Mouse (Mus musculus): ENCODE measurements around the gene Sv2b.
"Not testable (repeated sequence)": the region's sequence is repeated elsewhere in the genome, so short reads cannot be mapped to it uniquely, and the experiment has no call there.

Gene Sv2b

GRCm38 (mm10) chr7:75308457-75309312 is at the start of gene Sv2b:
Sv2b (minus strand) TSS chr7:75309262.
- in situ Hi-C loops (cut with MboI; ENCODE audit: low sequenced_read_pairs), result no loop called here

GRCm38 (mm10) chr7:75358284-75358851 is 49.3 kb upstream of the Sv2b start:
- in situ Hi-C loops (cut with MboI; ENCODE audit: low sequenced_read_pairs), result no loop called here

GRCm38 (mm10) chr7:75355521-75355920 is 46.5 kb upstream of the Sv2b start:
- in situ Hi-C loops (cut with MboI; ENCODE audit: low sequenced_read_pairs), result no loop called here

- in situ Hi-C loops (cut with MboI; ENCODE audit: low sequenced_read_pairs), result no loop called here
Observed at GRCm38 (mm10) chr7:75352777-75353374, 43.8 kb upstream of the Sv2b start.

DNA sequence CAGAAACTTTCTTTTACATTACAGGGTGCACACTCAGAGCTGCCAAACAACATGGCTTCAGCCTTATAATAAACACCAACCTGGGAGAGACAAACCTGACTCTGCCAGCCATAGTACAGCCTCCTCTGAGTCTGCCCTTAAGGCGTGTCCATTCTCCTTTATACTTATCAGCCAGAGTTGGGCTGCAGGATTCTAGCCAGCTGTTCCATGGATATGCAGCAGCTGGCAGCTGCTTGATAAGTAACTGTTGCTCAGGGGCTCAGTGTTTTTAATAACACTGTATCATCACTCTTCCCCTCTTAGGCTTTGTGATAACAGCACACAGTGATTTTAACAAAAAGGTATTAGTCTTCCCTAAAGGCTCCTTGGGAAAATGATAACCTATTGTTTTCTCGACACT is 41.1 kb upstream of the Sv2b start:
- in situ Hi-C loops (cut with MboI; ENCODE audit: low sequenced_read_pairs), result no loop called here

GRCm38 (mm10) chr7:75332311-75332710 is 23.2 kb upstream of the Sv2b start:
- in situ Hi-C loops (cut with MboI; ENCODE audit: low sequenced_read_pairs), result no loop called here

- in situ Hi-C loops (cut with MboI; ENCODE audit: low sequenced_read_pairs), result no loop called here
Observed at GRCm38 (mm10) chr7:75329740-75330142, 20.7 kb upstream of the Sv2b start.

DNA sequence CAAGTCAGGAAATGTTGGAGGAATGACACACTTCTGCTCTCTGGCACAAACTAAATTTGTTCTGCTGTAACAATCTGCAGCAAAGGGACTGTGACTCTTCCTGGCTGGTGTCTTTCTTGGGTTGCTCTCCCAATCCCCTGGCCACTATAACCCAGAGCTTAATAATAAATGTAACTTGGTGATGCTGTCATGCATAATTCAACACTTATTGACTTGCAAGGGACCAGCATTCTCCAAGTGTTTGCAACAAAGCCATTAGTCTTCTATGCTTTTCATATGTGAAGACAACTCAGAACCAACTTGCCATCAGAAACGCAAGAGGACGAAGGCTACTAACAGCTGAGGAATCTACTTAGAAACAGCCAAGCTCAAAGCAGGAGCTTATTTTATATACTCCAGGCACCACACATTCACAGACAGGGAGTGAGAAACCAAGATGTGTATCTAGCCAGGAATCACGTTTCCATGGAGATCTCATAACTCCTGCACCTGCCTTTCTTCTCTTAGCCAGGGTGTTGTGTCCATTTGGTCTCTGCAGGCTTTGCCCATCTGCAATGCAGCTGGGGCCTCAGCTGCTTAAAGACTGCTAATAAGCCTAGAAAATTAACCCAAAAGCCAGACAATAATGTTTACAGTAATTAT is 19.8 kb upstream of the Sv2b start:
- in situ Hi-C loops (cut with MboI; ENCODE audit: low sequenced_read_pairs), result no loop called here

- in situ Hi-C loops (cut with MboI; ENCODE audit: low sequenced_read_pairs), result no loop called here
Observed at GRCm38 (mm10) chr7:75325273-75325672, 16.2 kb upstream of the Sv2b start.

GRCm38 (mm10) chr7:75322742-75323141 is 13.7 kb upstream of the Sv2b start:
- in situ Hi-C loops (cut with MboI; ENCODE audit: low sequenced_read_pairs), result not testable (repeated sequence)

GRCm38 (mm10) chr7:75320009-75320408 is 10.9 kb upstream of the Sv2b start:
- in situ Hi-C loops (cut with MboI; ENCODE audit: low sequenced_read_pairs), result no loop called here

DNA sequence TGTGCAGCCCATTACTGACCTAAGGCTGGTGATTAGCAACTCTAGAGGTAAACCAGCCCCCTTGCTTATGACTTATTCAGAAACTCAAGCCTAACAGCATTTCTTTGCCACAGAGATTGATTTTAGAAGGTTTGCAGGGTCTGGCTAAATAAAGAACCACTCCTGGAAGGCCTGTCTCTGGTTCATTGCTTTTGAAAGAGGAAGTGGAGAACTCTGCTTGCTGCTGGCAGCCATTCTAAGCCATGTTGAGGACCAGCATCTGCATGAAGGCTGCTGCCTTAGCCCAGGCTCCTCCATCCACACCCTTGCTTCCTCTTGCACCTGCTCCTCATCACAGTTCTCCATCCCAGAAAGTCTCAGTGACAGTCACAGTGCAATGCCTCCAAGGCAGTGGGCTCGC is 9.3 kb upstream of the Sv2b start:
- in situ Hi-C loops (cut with MboI; ENCODE audit: low sequenced_read_pairs), result no loop called here

DNA sequence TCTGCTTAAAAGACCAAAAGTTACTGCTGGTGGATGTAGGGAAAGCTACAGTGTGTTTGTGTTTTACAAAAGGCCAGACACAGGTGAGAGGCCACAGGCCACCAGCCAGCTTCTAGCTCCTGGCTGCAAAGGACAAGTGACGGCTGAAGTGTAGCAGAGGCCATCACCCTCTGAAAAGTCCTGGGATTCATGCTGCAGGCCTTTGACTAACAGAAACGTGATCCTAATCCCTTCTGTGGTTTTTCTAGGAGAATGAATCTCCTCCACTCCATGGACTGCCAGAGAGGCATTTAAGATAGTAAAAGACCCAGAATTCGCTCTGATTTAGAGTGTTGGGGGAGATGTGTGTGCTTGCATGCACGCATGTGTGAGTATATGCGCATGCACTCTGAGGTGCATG is 5.8 kb upstream of the Sv2b start:
- in situ Hi-C loops (cut with MboI; ENCODE audit: low sequenced_read_pairs), result no loop called here

DNA sequence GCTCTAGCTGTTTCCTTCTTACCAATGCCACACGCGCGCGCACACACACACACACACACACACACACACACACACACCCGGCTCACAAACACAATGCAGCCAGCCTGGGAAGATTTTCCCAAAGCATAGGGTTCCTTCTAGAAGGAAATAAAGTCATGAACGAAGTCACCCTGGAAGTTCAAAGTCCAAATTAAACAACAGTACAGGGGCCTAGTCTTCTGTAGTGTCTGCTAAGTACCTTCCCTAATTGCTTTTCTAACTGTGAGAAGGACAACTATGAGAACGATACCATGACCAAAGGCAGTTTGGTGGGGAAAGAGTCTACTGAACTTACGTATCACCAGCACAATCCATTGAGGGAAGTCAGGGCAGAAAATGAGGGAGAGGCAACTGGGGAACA is 508 bp upstream of the Sv2b start:
- in situ Hi-C loops (cut with MboI; ENCODE audit: low sequenced_read_pairs), result no loop called here

DNA sequence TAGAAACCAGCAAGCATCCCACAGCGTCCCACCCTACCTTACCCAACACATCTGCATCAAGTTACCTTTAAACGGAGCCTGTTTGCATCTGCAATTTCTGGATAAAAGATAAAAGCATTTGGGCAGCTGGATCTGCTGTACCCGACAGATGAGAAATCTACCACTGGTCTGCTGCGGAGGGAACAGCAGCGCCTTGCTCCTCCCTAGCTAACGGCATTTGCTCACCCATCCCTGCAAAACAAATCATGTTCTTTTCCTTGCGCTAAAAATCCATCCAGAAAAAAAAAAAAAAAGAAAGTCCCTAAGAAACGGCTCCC is 964 bp downstream of the Sv2b start:
- in situ Hi-C loops (cut with MboI; ENCODE audit: low sequenced_read_pairs), result no loop called here

GRCm38 (mm10) chr7:75307570-75308087 is 1.4 kb downstream of the Sv2b start:
- in situ Hi-C loops (cut with MboI; ENCODE audit: low sequenced_read_pairs), result no loop called here

DNA sequence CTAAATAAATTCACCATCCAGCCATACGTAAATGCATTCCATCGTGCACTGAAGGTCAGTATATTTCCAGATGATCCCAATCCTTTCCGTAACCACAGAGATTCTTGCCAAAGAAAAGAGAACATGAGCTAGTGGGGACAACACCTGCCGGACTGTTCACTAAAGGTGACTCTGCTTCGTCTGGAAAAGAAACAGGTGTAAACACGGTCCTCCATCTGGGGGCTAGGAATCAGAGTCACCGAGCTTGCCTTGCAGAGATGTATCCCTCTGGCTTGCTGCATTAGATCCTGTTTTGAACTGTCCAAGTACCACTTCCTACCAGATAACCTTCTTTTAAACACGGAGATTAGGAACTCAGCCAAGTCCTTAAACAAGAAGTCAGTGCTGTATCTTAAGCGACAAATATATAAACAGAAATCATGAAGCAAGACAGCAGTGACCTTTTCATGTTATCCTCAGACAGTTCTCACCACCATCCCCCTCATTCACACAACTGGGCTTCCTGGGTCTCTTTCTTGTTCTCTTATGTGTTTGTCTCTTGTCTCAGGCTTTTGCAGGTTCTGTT is 3.1 kb downstream of the Sv2b start:
- in situ Hi-C loops (cut with MboI; ENCODE audit: low sequenced_read_pairs), result no loop called here

DNA sequence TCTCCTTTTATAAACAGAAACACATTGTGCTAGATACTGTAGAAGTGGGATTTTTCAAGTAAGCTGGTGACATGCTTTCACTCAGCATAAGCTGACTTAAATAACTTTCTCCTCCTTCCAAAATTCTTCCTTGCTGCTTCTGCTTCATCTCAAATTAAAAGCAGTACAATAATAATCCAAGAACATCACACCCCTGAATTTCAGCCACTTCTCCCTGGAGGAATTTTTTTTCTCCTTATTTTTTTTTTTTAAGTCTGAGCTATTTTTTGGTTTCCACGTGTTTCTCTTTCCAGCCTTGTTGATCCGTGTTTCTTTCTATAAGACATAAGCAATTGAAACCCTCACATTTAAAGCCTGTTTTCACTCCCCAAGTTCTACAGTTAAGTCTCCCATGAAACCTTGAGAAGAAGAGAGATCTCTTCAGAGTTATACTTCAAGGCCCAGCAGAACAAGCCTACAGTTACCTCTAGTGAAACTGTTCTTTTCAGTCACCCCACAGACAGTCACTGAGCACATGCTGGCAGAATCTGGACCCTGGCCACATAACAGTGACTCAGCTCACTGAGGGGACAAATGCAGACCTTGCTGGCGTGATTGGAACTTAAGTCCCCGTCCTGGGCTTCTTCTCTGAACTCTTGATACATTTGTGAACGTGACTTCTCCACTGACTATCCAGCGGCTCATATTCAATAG is 6.4 kb downstream of the Sv2b start:
- in situ Hi-C loops (cut with MboI; ENCODE audit: low sequenced_read_pairs), result no loop called here

- in situ Hi-C loops (cut with MboI; ENCODE audit: low sequenced_read_pairs), result no loop called here
Observed at GRCm38 (mm10) chr7:75299245-75299644, 9.8 kb downstream of the Sv2b start.

DNA sequence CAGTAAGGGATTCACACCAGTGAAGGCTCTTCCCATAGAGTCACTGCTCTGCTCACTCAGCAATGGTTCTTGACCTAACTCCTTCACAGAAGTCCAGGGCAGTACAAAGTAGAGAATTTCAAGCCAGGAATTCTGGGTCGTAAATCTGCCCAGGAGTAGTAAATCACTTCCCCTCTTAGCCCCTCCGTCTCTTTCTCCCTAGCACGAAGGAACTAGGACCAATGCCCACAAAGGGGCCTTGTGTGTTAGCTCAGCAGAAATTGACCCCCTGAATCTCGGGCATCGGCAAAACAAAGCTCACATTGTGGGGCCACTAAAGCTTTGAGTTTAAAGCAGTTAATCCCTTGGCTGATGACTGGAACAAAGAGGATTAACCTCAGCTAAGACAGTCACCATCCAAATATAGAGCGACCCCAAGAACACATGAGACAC is 12.4 kb downstream of the Sv2b start:
- in situ Hi-C loops (cut with MboI; ENCODE audit: low sequenced_read_pairs), result no loop called here
